Mouse (Mus musculus): ENCODE measurements at regions not wholly inside any gene's neighbourhood (a gene's known extent, or its start where the extent isn't known, plus 50 kb on each side); places are given as distances from the start of the nearest gene placed in this dataset.

- WGBS = 59% methylated on average over 8 of the region's 8 CpGs
- H3K4me1 ChIP-seq (ENCODE audit: control insufficient read depth, insufficient read depth, low read length) = no peaks in the 10 kb centered on the region
- no peak for DNase-seq
- H3K4me3 ChIP-seq (replicated peaks; ENCODE audit: extremely low read depth, low read depth, low read length) = no peak overlapping the region
- TF ChIP-seq POLR2A (IDR thresholded peaks at IDR 0.05; ENCODE audit: borderline replicate concordance, extremely low read depth, low read depth, low read length) (no peak), CTCF (IDR thresholded peaks at IDR 0.05; ENCODE audit: insufficient read depth, low read length) (peak; percentile 1; the same call in 1 of the 2 replicates)
These were observed 192.9 kb upstream of the 4930535I16Rik start for GRCm38 (mm10) chr4:124110705-124111104.

- no peak for DNase-seq
- H3K4me3 ChIP-seq (replicated peaks; ENCODE audit: extremely low read depth, low read depth, low read length) = no peak overlapping the region
- WGBS = 71% methylated on average over 3 of the region's 3 CpGs
- no peaks in the 10 kb centered on the region for H3K4me1 ChIP-seq (ENCODE audit: control insufficient read depth, insufficient read depth, low read length)
- TF ChIP-seq CTCF (IDR thresholded peaks at IDR 0.05; ENCODE audit: insufficient read depth, low read length) (no peak), POLR2A (IDR thresholded peaks at IDR 0.05; ENCODE audit: borderline replicate concordance, extremely low read depth, low read depth, low read length) (no peak)
These were observed 191.5 kb upstream of the 4930535I16Rik start for GRCm38 (mm10) chr4:124109371-124109770.

GRCm38 (mm10) chr4:124102684-124103083, 184.9 kb upstream of the 4930535I16Rik start:
- WGBS = 31% methylated on average over 2 of the region's 2 CpGs
- DNase-seq = peak; percentile 17
- Histone ChIP-seq H3K4me3 (replicated peaks; ENCODE audit: extremely low read depth, low read depth, low read length) (no peak overlapping the region), H3K4me1 (ENCODE audit: control insufficient read depth, insufficient read depth, low read length) (no peaks in the 10 kb centered on the region)
- TF ChIP-seq CTCF (IDR thresholded peaks at IDR 0.05; ENCODE audit: insufficient read depth, low read length) (peak; percentile 54), POLR2A (IDR thresholded peaks at IDR 0.05; ENCODE audit: borderline replicate concordance, extremely low read depth, low read depth, low read length) (no peak)

- H3K4me1 ChIP-seq (ENCODE audit: control insufficient read depth, insufficient read depth, low read length) = no peaks in the 10 kb centered on the region
- no peak overlapping the region for H3K4me3 ChIP-seq (replicated peaks; ENCODE audit: extremely low read depth, low read depth, low read length)
- TF ChIP-seq CTCF (IDR thresholded peaks at IDR 0.05; ENCODE audit: insufficient read depth, low read length) = no peak
- TF ChIP-seq POLR2A (IDR thresholded peaks at IDR 0.05; ENCODE audit: borderline replicate concordance, extremely low read depth, low read depth, low read length) = no peak
- no peak for DNase-seq
- 86% methylated on average over 7 of the region's 7 CpGs for WGBS
These were observed 169.0 kb upstream of the 4930535I16Rik start for GRCm38 (mm10) chr4:124086801-124087200.

- no peak overlapping the region for H3K4me3 ChIP-seq (replicated peaks; ENCODE audit: extremely low read depth, low read depth, low read length)
- DNase-seq = no peak
- no peaks in the 10 kb centered on the region for H3K4me1 ChIP-seq (ENCODE audit: control insufficient read depth, insufficient read depth, low read length)
- 54% methylated on average over 7 of the region's 7 CpGs for whole genome bisulfite sequencing
- TF ChIP-seq POLR2A (IDR thresholded peaks at IDR 0.05; ENCODE audit: borderline replicate concordance, extremely low read depth, low read depth, low read length) (no peak), CTCF (IDR thresholded peaks at IDR 0.05; ENCODE audit: insufficient read depth, low read length) (no peak)
These were observed 168.4 kb upstream of the 4930535I16Rik start for GRCm38 (mm10) chr4:124086254-124086653.

GRCm38 (mm10) chr4:124079603-124080002, 161.8 kb upstream of the 4930535I16Rik start:
- no peak for DNase-seq
- 58% methylated on average over 3 of the region's 3 CpGs for WGBS
- Histone ChIP-seq H3K4me3 (replicated peaks; ENCODE audit: extremely low read depth, low read depth, low read length) (no peak overlapping the region), H3K4me1 (ENCODE audit: control insufficient read depth, insufficient read depth, low read length) (no peaks in the 10 kb centered on the region)
- TF ChIP-seq CTCF (IDR thresholded peaks at IDR 0.05; ENCODE audit: insufficient read depth, low read length) (no peak), POLR2A (IDR thresholded peaks at IDR 0.05; ENCODE audit: borderline replicate concordance, extremely low read depth, low read depth, low read length) (no peak)

GRCm38 (mm10) chr4:124075551-124075950, 157.7 kb upstream of the 4930535I16Rik start:
- WGBS = 55% methylated on average over 5 of the region's 5 CpGs
- no peak overlapping the region for H3K4me3 ChIP-seq (replicated peaks; ENCODE audit: extremely low read depth, low read depth, low read length)
- H3K4me1 ChIP-seq (ENCODE audit: control insufficient read depth, insufficient read depth, low read length) = no peaks in the 10 kb centered on the region
- no peak for TF ChIP-seq POLR2A (IDR thresholded peaks at IDR 0.05; ENCODE audit: borderline replicate concordance, extremely low read depth, low read depth, low read length)
- TF ChIP-seq CTCF (IDR thresholded peaks at IDR 0.05; ENCODE audit: insufficient read depth, low read length) = no peak
- DNase-seq = no peak

GRCm38 (mm10) chr4:124073646-124074045, 155.8 kb upstream of the 4930535I16Rik start:
- DNase-seq = no peak
- WGBS = 71% methylated on average over 1 of the region's 1 CpGs
- TF ChIP-seq POLR2A (IDR thresholded peaks at IDR 0.05; ENCODE audit: borderline replicate concordance, extremely low read depth, low read depth, low read length) (no peak), CTCF (IDR thresholded peaks at IDR 0.05; ENCODE audit: insufficient read depth, low read length) (no peak)
- Histone ChIP-seq H3K4me1 (ENCODE audit: control insufficient read depth, insufficient read depth, low read length) (no peaks in the 10 kb centered on the region), H3K4me3 (replicated peaks; ENCODE audit: extremely low read depth, low read depth, low read length) (no peak overlapping the region)

- no peaks in the 10 kb centered on the region for H3K4me1 ChIP-seq (ENCODE audit: control insufficient read depth, insufficient read depth, low read length)
- WGBS = 78% methylated on average over 3 of the region's 3 CpGs
- TF ChIP-seq POLR2A (IDR thresholded peaks at IDR 0.05; ENCODE audit: borderline replicate concordance, extremely low read depth, low read depth, low read length) (no peak), CTCF (IDR thresholded peaks at IDR 0.05; ENCODE audit: insufficient read depth, low read length) (no peak)
- no peak for DNase-seq
- no peak overlapping the region for H3K4me3 ChIP-seq (replicated peaks; ENCODE audit: extremely low read depth, low read depth, low read length)
These were observed 146.8 kb upstream of the 4930535I16Rik start for GRCm38 (mm10) chr4:124064601-124065000.

- 66% methylated on average over 4 of the region's 4 CpGs for WGBS
- H3K4me1 ChIP-seq (ENCODE audit: control insufficient read depth, insufficient read depth, low read length) = no peaks in the 10 kb centered on the region
- TF ChIP-seq POLR2A (IDR thresholded peaks at IDR 0.05; ENCODE audit: borderline replicate concordance, extremely low read depth, low read depth, low read length) (no peak), CTCF (IDR thresholded peaks at IDR 0.05; ENCODE audit: insufficient read depth, low read length) (no peak)
These were observed 145.7 kb upstream of the 4930535I16Rik start for GRCm38 (mm10) chr4:124063269-124064100.

More at GRCm38 (mm10) chr4:124063269-124064100, 145.7 kb upstream of the 4930535I16Rik start:
- no peak overlapping the region for H3K4me3 ChIP-seq (replicated peaks; ENCODE audit: extremely low read depth, low read depth, low read length)
- no peak for DNase-seq

All from lung, adult 2 months (tissue).